Mouse (Mus musculus): Measurements from ENCODE around the gene Ovca2.

Ovca2 gene

GRCm38 (mm10) chr11:75178672-75179208 lies at the start of gene Ovca2:
Gene Ovca2 (minus strand): TSS chr11:75178835.
- ChIA-PET POLR2A (interaction anchor here in 3 of 4 experiments (0.5 to 5.9 kb wide), 19 partner anchors 8 to 332 kb away, joined by 3 to 42 read pairs (median 4); partner anchors contain the start of genes Tlcd2 (in 2 of the 3), Dph1 (in 1 of the 3), Hic1 (in 1 of the 3) and Rtn4rl1 (in 1 of the 3)), CTCF (interaction anchor here in 3 of 4 experiments (0.5 to 1.8 kb wide), 13 partner anchors 8 to 332 kb away, joined by 3 to 13 read pairs (median 4); partner anchors contain the start of genes Dph1 (in 1 of the 3) and Hic1 (in 1 of the 3))

GRCm38 (mm10) chr11:75227632-75228031 lies 49.0 kb upstream of the Ovca2 start:
- CTCF ChIA-PET, result no interaction called here
- POLR2A ChIA-PET, result interaction anchor here in 1 of 4 experiments (1.6 kb wide), 1 partner anchor 8 kb away, joined by 3 read pairs; no protein-coding TSS in a partner anchor

GRCm38 (mm10) chr11:75224835-75225234 lies 46.2 kb upstream of the Ovca2 start:
- ChIA-PET POLR2A (interaction anchor here in 1 of 4 experiments (0.6 kb wide), 1 partner anchor 14 kb away, joined by 5 read pairs; no protein-coding TSS in a partner anchor), CTCF (no interaction called here)

- ChIA-PET POLR2A (no interaction called here), CTCF (interaction anchor here in 2 of 4 experiments (1.0 to 2.6 kb wide), 2 partner anchors 8 kb away, joined by 3 to 6 read pairs; no protein-coding TSS in a partner anchor)
Observed at GRCm38 (mm10) chr11:75224062-75224461, 45.4 kb upstream of the Ovca2 start.

GRCm38 (mm10) chr11:75220517-75221145 lies 42.0 kb upstream of the Ovca2 start:
- POLR2A ChIA-PET, result interaction anchor here in 2 of 4 experiments (0.5 to 1.4 kb wide), 6 partner anchors 8 to 310 kb away, joined by 3 to 4 read pairs (median 3); no protein-coding TSS in a partner anchor
- CTCF ChIA-PET, result interaction anchor here in 2 of 4 experiments (1.2 to 1.7 kb wide), 2 partner anchors 11 to 28 kb away, joined by 3 to 6 read pairs; no protein-coding TSS in a partner anchor

- POLR2A ChIA-PET, result interaction anchor here in 3 of 4 experiments (0.5 to 1.4 kb wide), 7 partner anchors 8 to 22 kb away, joined by 3 to 4 read pairs (median 3); no protein-coding TSS in a partner anchor
- CTCF ChIA-PET, result interaction anchor here in 3 of 4 experiments (0.7 to 1.7 kb wide), 4 partner anchors 12 to 187 kb away, joined by 3 to 6 read pairs (median 3); no protein-coding TSS in a partner anchor
Observed at GRCm38 (mm10) chr11:75220115-75220514, 41.5 kb upstream of the Ovca2 start.

- POLR2A ChIA-PET, result interaction anchor here (0.5 to 3.4 kb wide), 22 partner anchors 8 to 435 kb away, joined by 3 to 17 read pairs (median 4); partner anchors contain the start of genes Ovca2 (in 1 of the 4), Rpa1 (in 1 of the 4), Rtn4rl1 (in 1 of the 4) and Smyd4 (in 1 of the 4)
- CTCF ChIA-PET, result interaction anchor here in 3 of 4 experiments (0.7 to 1.2 kb wide), 5 partner anchors 14 to 88 kb away, joined by 3 to 5 read pairs (median 4); no protein-coding TSS in a partner anchor
Observed at GRCm38 (mm10) chr11:75214081-75214950, 35.7 kb upstream of the Ovca2 start.

GRCm38 (mm10) chr11:75213372-75214080 lies 34.9 kb upstream of the Ovca2 start:
- POLR2A ChIA-PET, result interaction anchor here (0.5 to 3.4 kb wide), 13 partner anchors 8 to 436 kb away, joined by 3 to 17 read pairs (median 3); partner anchors contain the start of genes Rpa1 (in 1 of the 4), Rtn4rl1 (in 1 of the 4) and Smyd4 (in 1 of the 4)
- CTCF ChIA-PET, result interaction anchor here in 2 of 4 experiments (0.7 to 1.2 kb wide), 3 partner anchors 77 to 89 kb away, joined by 3 to 4 read pairs (median 4); no protein-coding TSS in a partner anchor

- POLR2A ChIA-PET, result interaction anchor here in 2 of 4 experiments (0.9 to 3.4 kb wide), 5 partner anchors 17 to 248 kb away, joined by 3 to 17 read pairs (median 3); partner anchors contain the start of genes Rpa1 (in 2 of the 2), Smyd4 (in 2 of the 2), Rtn4rl1 (in 1 of the 2) and Tlcd2 (in 1 of the 2)
- CTCF ChIA-PET, result interaction anchor here in 1 of 4 experiments (0.6 to 1.1 kb wide), 2 partner anchors 78 to 289 kb away, joined by 3 to 4 read pairs; no protein-coding TSS in a partner anchor
Observed at GRCm38 (mm10) chr11:75212876-75213275, 34.2 kb upstream of the Ovca2 start.

- ChIA-PET POLR2A (interaction anchor here in 2 of 4 experiments (0.9 to 3.4 kb wide), 3 partner anchors 17 to 249 kb away, joined by 3 to 17 read pairs (median 3); partner anchors contain the start of genes Rpa1 (in 1 of the 2), Rtn4rl1 (in 1 of the 2), Smyd4 (in 1 of the 2) and Tlcd2 (in 1 of the 2)), CTCF (interaction anchor here in 2 of 4 experiments (0.6 kb wide), 3 partner anchors 61 to 288 kb away, joined by 3 read pairs; no protein-coding TSS in a partner anchor)
Observed at GRCm38 (mm10) chr11:75212031-75212667, 33.5 kb upstream of the Ovca2 start.

GRCm38 (mm10) chr11:75210755-75211154 lies 32.1 kb upstream of the Ovca2 start:
- ChIA-PET POLR2A (interaction anchor here in 1 of 4 experiments (0.6 to 0.7 kb wide), 4 partner anchors 14 to 560 kb away, joined by 3 to 5 read pairs (median 4); no protein-coding TSS in a partner anchor), CTCF (interaction anchor here in 2 of 4 experiments (0.6 to 1.8 kb wide), 2 partner anchors 21 kb away, joined by 4 to 6 read pairs; no protein-coding TSS in a partner anchor)

- POLR2A ChIA-PET, result interaction anchor here in 2 of 4 experiments (0.6 to 2.0 kb wide), 4 partner anchors 10 to 41 kb away, joined by 3 to 7 read pairs (median 4); partner anchors contain the start of gene Hic1 (in 1 of the 2)
Observed at GRCm38 (mm10) chr11:75210093-75210492, 31.5 kb upstream of the Ovca2 start.

GRCm38 (mm10) chr11:75209363-75209762 lies 30.7 kb upstream of the Ovca2 start:
- CTCF ChIA-PET, result interaction anchor here in 2 of 4 experiments (0.6 to 1.8 kb wide), 2 partner anchors 22 to 191 kb away, joined by 4 read pairs; no protein-coding TSS in a partner anchor

More at GRCm38 (mm10) chr11:75210093-75210492, 31.5 kb upstream of the Ovca2 start:
- CTCF ChIA-PET, result interaction anchor here in 3 of 4 experiments (0.6 to 1.8 kb wide), 4 partner anchors 17 to 190 kb away, joined by 3 to 6 read pairs (median 4); no protein-coding TSS in a partner anchor

GRCm38 (mm10) chr11:75206347-75206746 lies 27.7 kb upstream of the Ovca2 start:
- ChIA-PET POLR2A (interaction anchor here (0.6 to 2.4 kb wide), 16 partner anchors 8 to 382 kb away, joined by 3 to 13 read pairs (median 4); partner anchors contain the start of genes Dph1 (in 1 of the 4), Ovca2 (in 1 of the 4), Pitpna (in 1 of the 4) and Rpa1 (in 1 of the 4)), CTCF (interaction anchor here in 2 of 4 experiments (0.6 to 1.9 kb wide), 4 partner anchors 14 to 58 kb away, joined by 3 to 15 read pairs (median 6); partner anchors contain the start of genes Dph1 (in 1 of the 2) and Hic1 (in 1 of the 2))

More at GRCm38 (mm10) chr11:75209363-75209762, 30.7 kb upstream of the Ovca2 start:
- POLR2A ChIA-PET, result interaction anchor here in 1 of 4 experiments (2.0 kb wide), 1 partner anchor 10 kb away, joined by 7 read pairs; no protein-coding TSS in a partner anchor

- CTCF ChIA-PET, result interaction anchor here in 2 of 4 experiments (0.5 to 1.4 kb wide), 4 partner anchors 12 to 306 kb away, joined by 3 to 4 read pairs (median 4); no protein-coding TSS in a partner anchor
- POLR2A ChIA-PET, result interaction anchor here in 2 of 4 experiments (0.7 to 2.4 kb wide), 7 partner anchors 8 to 366 kb away, joined by 3 to 12 read pairs (median 6); partner anchors contain the start of gene Tlcd2 (in 1 of the 2)
Observed at GRCm38 (mm10) chr11:75204472-75204871, 25.8 kb upstream of the Ovca2 start.
